Mouse (Mus musculus) forebrain, embryonic 13.5 days (tissue): ENCODE measurements at regions not wholly inside any gene's neighbourhood (a gene's known extent, or its start where the extent isn't known, plus 50 kb on each side); places are given as distances from the start of the nearest gene placed in this dataset.

Experiments
- ATAC-seq: fragments of 200-750 bp; cut with Nextera tagmentation; 2 replicates; pipeline ENCODE4 v1.8.0; 2017
- H3K27ac ChIP-seq: fragments of 300-500 bp; sonication (generic); 2 replicates; pipeline ENCODE4 v1.5.1; 2015; ENCODE audit warnings: inconsistent platforms, mild to moderate bottlenecking, moderate library complexity
- H3K27me3 ChIP-seq: fragments of 300-500 bp; sonication (generic); 2 replicates; pipeline ENCODE4 v1.6.1; 2015; ENCODE audit warnings: mild to moderate bottlenecking, inconsistent platforms
- H3K36me3 ChIP-seq: fragments of 300-500 bp; sonication (generic); 2 replicates; pipeline ENCODE4 v1.6.1; 2015; ENCODE audit warnings: mild to moderate bottlenecking, inconsistent platforms; ENCODE audit not compliant: poor library complexity, severe bottlenecking
- H3K4me1 ChIP-seq: fragments of 300-500 bp; sonication (generic); 2 replicates; pipeline ENCODE4 v1.6.1; 2015; ENCODE audit warnings: inconsistent platforms
- H3K4me2 ChIP-seq: fragments of 300-500 bp; sonication (generic); 2 replicates; pipeline ENCODE4 v1.6.1; 2015; ENCODE audit warnings: inconsistent platforms, mild to moderate bottlenecking, moderate library complexity
- H3K4me3 ChIP-seq: fragments of 300-500 bp; sonication (generic); 2 replicates; pipeline ENCODE4 v1.5.1; 2015; ENCODE audit warnings: mild to moderate bottlenecking, inconsistent platforms
- H3K9ac ChIP-seq: fragments of 300-500 bp; sonication (generic); 2 replicates; pipeline ENCODE4 v1.6.1; 2015; ENCODE audit warnings: mild to moderate bottlenecking, inconsistent platforms
- H3K9me3 ChIP-seq: fragments of 300-500 bp; sonication (generic); replicated peaks from 2 replicates; pipeline ENCODE4 v1.6.1; 2016; ENCODE audit warnings: inconsistent platforms
- WGBS: fragments of 180-500 bp; shearing (Covaris S2); methylation state at CpG from one replicate; pipeline ENCODE4 v1.1.7; 2015; 5-methylcytosine and 5-hydroxymethylcytosine counted together

GRCm38 (mm10) chr5:29870537-29870936 lies 134.8 kb upstream of the Gm5129 start:
- Histone ChIP-seq H3K36me3 (no peaks in the 10 kb centered on the region), H3K4me2 (no peak overlapping the region), H3K27me3 (no peaks in the 10 kb centered on the region), H3K4me1 (no peaks in the 10 kb centered on the region), H3K9me3 (no peaks in the 10 kb centered on the region), H3K4me3 (no peak overlapping the region), H3K9ac (no peak overlapping the region), H3K27ac (no peak overlapping the region)
- WGBS: 80% methylated on average over 3 of the region's 3 CpGs
- ATAC-seq: no peak

GRCm38 (mm10) chr5:29875451-29875850 lies 137.5 kb upstream of the Il6 start:
- H3K27me3 ChIP-seq: no peaks in the 10 kb centered on the region
- no peak overlapping the region for H3K4me3 ChIP-seq
- no peak overlapping the region for H3K9ac ChIP-seq
- no peak overlapping the region for H3K4me2 ChIP-seq
- H3K4me1 ChIP-seq: no peaks in the 10 kb centered on the region
- no peak for ATAC-seq
- H3K27ac ChIP-seq: no peak overlapping the region
- WGBS: 74% methylated on average over 1 of the region's 1 CpGs
- H3K36me3 ChIP-seq: no peaks in the 10 kb centered on the region
- no peaks in the 10 kb centered on the region for H3K9me3 ChIP-seq

- 83% methylated on average over 4 of the region's 4 CpGs for WGBS
- Histone ChIP-seq H3K4me3 (no peak overlapping the region), H3K9me3 (no peaks in the 10 kb centered on the region), H3K36me3 (no peaks in the 10 kb centered on the region), H3K4me2 (no peak overlapping the region), H3K4me1 (no peaks in the 10 kb centered on the region), H3K9ac (no peak overlapping the region), H3K27me3 (no peaks in the 10 kb centered on the region), H3K27ac (no peak overlapping the region)
- ATAC-seq: no peak
Observed at GRCm38 (mm10) chr5:29887267-29887841, 125.6 kb upstream of the Il6 start.

- Histone ChIP-seq H3K4me2 (no peak overlapping the region), H3K9ac (no peak overlapping the region), H3K9me3 (no peaks in the 10 kb centered on the region), H3K4me3 (no peak overlapping the region), H3K27me3 (no peaks in the 10 kb centered on the region), H3K27ac (no peak overlapping the region), H3K4me1 (peaks cover 9% of the 10 kb centered on the region; the same call in 1 of the 2 replicates), H3K36me3 (no peaks in the 10 kb centered on the region)
- ATAC-seq: no peak
- WGBS: 90% methylated on average over 2 of the region's 2 CpGs
Observed at GRCm38 (mm10) chr5:29892344-29892743, 120.6 kb upstream of the Il6 start.

GRCm38 (mm10) chr5:29892861-29893260 lies 120.1 kb upstream of the Il6 start:
- Histone ChIP-seq H3K4me3 (no peak overlapping the region), H3K27ac (no peak overlapping the region), H3K9me3 (no peaks in the 10 kb centered on the region), H3K4me1 (peaks cover 9% of the 10 kb centered on the region; the same call in 1 of the 2 replicates), H3K4me2 (no peak overlapping the region), H3K9ac (no peak overlapping the region), H3K36me3 (no peaks in the 10 kb centered on the region), H3K27me3 (no peaks in the 10 kb centered on the region)
- WGBS: 92% methylated on average over 2 of the region's 2 CpGs
- no peak for ATAC-seq

GRCm38 (mm10) chr5:29893829-29894228 lies 119.1 kb upstream of the Il6 start:
- H3K9me3 ChIP-seq: no peaks in the 10 kb centered on the region
- H3K4me1 ChIP-seq: peaks cover 9% of the 10 kb centered on the region; the same call in 1 of the 2 replicates
- H3K9ac ChIP-seq: no peak overlapping the region
- no peak overlapping the region for H3K27ac ChIP-seq
- no peaks in the 10 kb centered on the region for H3K36me3 ChIP-seq
- ATAC-seq: no peak
- 68% methylated on average over 5 of the region's 5 CpGs for WGBS
- H3K4me3 ChIP-seq: no peak overlapping the region
- H3K4me2 ChIP-seq: no peak overlapping the region
- no peaks in the 10 kb centered on the region for H3K27me3 ChIP-seq

- Histone ChIP-seq H3K4me2 (peak overlapping the region; percentile 28), H3K4me3 (no peak overlapping the region), H3K4me1 (peaks cover 9% of the 10 kb centered on the region; the same call in 1 of the 2 replicates), H3K36me3 (no peaks in the 10 kb centered on the region), H3K9ac (no peak overlapping the region), H3K27ac (no peak overlapping the region), H3K9me3 (no peaks in the 10 kb centered on the region), H3K27me3 (no peaks in the 10 kb centered on the region)
- no peak for ATAC-seq
- WGBS: 20% methylated on average over 9 of the region's 9 CpGs
Observed at GRCm38 (mm10) chr5:29894606-29895595, 118.0 kb upstream of the Il6 start.

- H3K9ac ChIP-seq: no peak overlapping the region
- no peak for ATAC-seq
- no peak overlapping the region for H3K4me2 ChIP-seq
- no peak overlapping the region for H3K27ac ChIP-seq
- H3K27me3 ChIP-seq: no peaks in the 10 kb centered on the region
- peaks cover 9% of the 10 kb centered on the region; the same call in 1 of the 2 replicates for H3K4me1 ChIP-seq
- H3K36me3 ChIP-seq: no peaks in the 10 kb centered on the region
- no peaks in the 10 kb centered on the region for H3K9me3 ChIP-seq
- no peak overlapping the region for H3K4me3 ChIP-seq
Observed at GRCm38 (mm10) chr5:29897617-29898016, 115.3 kb upstream of the Il6 start.

- H3K4me2 ChIP-seq: no peak overlapping the region
- H3K36me3 ChIP-seq: no peaks in the 10 kb centered on the region
- no peak for ATAC-seq
- H3K9ac ChIP-seq: no peak overlapping the region
- H3K27me3 ChIP-seq: no peaks in the 10 kb centered on the region
- H3K4me3 ChIP-seq: no peak overlapping the region
- 80% methylated on average over 2 of the region's 2 CpGs for WGBS
- H3K27ac ChIP-seq: no peak overlapping the region
- no peaks in the 10 kb centered on the region for H3K9me3 ChIP-seq
- H3K4me1 ChIP-seq: no peaks in the 10 kb centered on the region
Observed at GRCm38 (mm10) chr5:29901716-29902115, 111.2 kb upstream of the Il6 start.

- no peak overlapping the region for H3K27ac ChIP-seq
- H3K4me3 ChIP-seq: no peak overlapping the region
- 65% methylated on average over 2 of the region's 2 CpGs for WGBS
- no peaks in the 10 kb centered on the region for H3K4me1 ChIP-seq
- no peaks in the 10 kb centered on the region for H3K27me3 ChIP-seq
- no peak overlapping the region for H3K9ac ChIP-seq
- no peaks in the 10 kb centered on the region for H3K36me3 ChIP-seq
- no peak overlapping the region for H3K4me2 ChIP-seq
- H3K9me3 ChIP-seq: 0 out of 2 replicates have a peak, but pooled peaks cover 7% of the 10 kb centered on the region
- ATAC-seq: no peak
Observed at GRCm38 (mm10) chr5:29920295-29920694, 92.6 kb upstream of the Il6 start.

GRCm38 (mm10) chr5:29925527-29925926 lies 87.4 kb upstream of the Il6 start:
- H3K36me3 ChIP-seq: no peaks in the 10 kb centered on the region
- H3K4me1 ChIP-seq: no peaks in the 10 kb centered on the region
- no peak overlapping the region for H3K27ac ChIP-seq
- H3K9ac ChIP-seq: no peak overlapping the region
- no peak overlapping the region for H3K4me2 ChIP-seq
- no peaks in the 10 kb centered on the region for H3K9me3 ChIP-seq
- H3K4me3 ChIP-seq: no peak overlapping the region
- no peaks in the 10 kb centered on the region for H3K27me3 ChIP-seq
- ATAC-seq: no peak
- WGBS: 93% methylated on average over 2 of the region's 2 CpGs

- H3K4me1 ChIP-seq: no peaks in the 10 kb centered on the region
- no peak overlapping the region for H3K27ac ChIP-seq
- H3K4me2 ChIP-seq: no peak overlapping the region
- no peaks in the 10 kb centered on the region for H3K9me3 ChIP-seq
- WGBS: 79% methylated on average over 1 of the region's 1 CpGs
- H3K36me3 ChIP-seq: no peaks in the 10 kb centered on the region
- no peak for ATAC-seq
- no peak overlapping the region for H3K4me3 ChIP-seq
- no peaks in the 10 kb centered on the region for H3K27me3 ChIP-seq
- H3K9ac ChIP-seq: no peak overlapping the region
Observed at GRCm38 (mm10) chr5:29927594-29927993, 85.3 kb upstream of the Il6 start.
